Mouse (Mus musculus) kidney, adult 9 months (tissue): Measurements from ENCODE around the gene Zbed4.
"Not testable (repeated sequence)": the region's sequence is repeated elsewhere in the genome, so short reads cannot be mapped to it uniquely, and the experiment has no call there.

Experiments
- DNase-seq: peaks from one replicate; pipeline ENCODE4 v3.0.0; 2022

Zbed4 gene

GRCm38 (mm10) chr15:88813262-88813661 lies 61.8 kb downstream of the Zbed4 start:
- no peak for DNase-seq

- DNase-seq, result not testable (repeated sequence)
These were observed 62.4 kb downstream of the Zbed4 start for GRCm38 (mm10) chr15:88813873-88814272.

- DNase-seq, result no peak
These were observed 63.1 kb downstream of the Zbed4 start for GRCm38 (mm10) chr15:88814411-88815047.

DNA sequence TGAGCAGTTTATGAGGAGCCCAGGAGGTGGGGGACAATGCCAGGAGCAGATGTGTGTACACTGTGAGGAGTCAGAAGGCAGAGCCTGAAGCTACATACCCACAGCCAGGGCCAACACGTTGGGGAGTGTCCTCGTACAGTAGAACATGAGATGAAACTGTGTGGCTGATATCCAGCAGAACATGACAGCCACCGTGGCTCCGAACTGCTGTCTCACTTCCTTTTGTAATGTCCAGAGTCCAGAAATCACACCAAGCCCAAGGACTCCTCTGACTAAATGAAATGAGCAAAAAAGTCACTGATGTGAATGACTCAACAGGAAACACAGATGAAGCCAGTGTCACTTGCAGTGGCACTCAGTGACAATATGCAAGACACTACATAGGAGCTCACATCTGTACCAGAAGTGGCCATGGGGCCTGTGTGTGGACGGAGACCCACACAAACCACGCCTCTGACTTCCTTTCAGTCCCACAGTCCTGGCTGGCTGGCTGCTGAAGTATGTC lies 63.8 kb downstream of the Zbed4 start:
- no peak for DNase-seq

GRCm38 (mm10) chr15:88819026-88819905 lies 67.8 kb downstream of the Zbed4 start, which contains the start of the genes Alg12 and Creld2:
TSS of gene Alg12 (minus strand) at chr15:88819318.
TSS of gene Creld2 (plus strand) at chr15:88819646.
- peak; percentile 100 for DNase-seq

GRCm38 (mm10) chr15:88819906-88820303 lies 68.4 kb downstream of the Zbed4 start:
- no peak for DNase-seq

GRCm38 (mm10) chr15:88821403-88821802 lies 69.9 kb downstream of the Zbed4 start:
- DNase-seq, result no peak

DNA sequence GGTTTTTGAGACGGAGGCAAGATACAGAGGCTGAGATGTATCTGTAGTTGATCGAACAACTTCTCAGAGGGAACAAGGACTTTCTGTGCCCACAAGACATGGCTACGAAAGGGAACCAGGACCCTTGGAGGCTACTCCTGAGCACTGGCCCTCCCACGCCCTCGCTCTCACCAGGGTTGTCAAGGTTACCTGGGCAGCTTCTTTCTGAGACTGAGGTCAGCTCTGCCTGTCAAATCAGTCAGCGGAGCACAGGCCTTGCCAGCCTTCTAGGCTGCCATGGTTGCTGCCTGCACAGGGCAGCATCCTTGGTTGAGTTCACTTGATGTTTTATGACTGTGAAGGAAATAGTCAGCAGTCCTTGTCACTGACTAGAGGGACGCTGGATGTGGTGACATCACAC lies 71.1 kb downstream of the Zbed4 start:
- DNase-seq, result no peak

GRCm38 (mm10) chr15:88823376-88823775 lies 71.9 kb downstream of the Zbed4 start:
- no peak for DNase-seq

DNA sequence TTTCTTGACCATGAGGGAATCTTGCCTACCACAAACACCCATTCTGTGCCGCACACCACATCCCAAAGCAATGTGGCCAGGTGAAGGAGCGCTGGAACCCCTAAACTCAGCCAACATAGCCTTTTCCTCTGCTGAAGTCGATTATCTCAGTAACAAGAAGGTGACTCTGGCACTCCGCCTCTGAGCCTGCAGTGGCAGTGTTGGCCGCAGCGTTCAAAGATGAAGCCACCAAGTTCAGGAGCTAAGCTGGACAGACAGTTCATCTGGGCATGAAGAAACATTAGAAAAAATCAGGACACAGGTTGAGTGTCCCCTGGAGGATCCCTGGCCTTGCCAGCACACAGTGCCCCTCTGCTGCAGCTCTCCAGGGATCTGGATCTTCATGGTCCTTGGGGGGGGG lies 76.0 kb downstream of the Zbed4 start:
- DNase-seq, result no peak

DNA sequence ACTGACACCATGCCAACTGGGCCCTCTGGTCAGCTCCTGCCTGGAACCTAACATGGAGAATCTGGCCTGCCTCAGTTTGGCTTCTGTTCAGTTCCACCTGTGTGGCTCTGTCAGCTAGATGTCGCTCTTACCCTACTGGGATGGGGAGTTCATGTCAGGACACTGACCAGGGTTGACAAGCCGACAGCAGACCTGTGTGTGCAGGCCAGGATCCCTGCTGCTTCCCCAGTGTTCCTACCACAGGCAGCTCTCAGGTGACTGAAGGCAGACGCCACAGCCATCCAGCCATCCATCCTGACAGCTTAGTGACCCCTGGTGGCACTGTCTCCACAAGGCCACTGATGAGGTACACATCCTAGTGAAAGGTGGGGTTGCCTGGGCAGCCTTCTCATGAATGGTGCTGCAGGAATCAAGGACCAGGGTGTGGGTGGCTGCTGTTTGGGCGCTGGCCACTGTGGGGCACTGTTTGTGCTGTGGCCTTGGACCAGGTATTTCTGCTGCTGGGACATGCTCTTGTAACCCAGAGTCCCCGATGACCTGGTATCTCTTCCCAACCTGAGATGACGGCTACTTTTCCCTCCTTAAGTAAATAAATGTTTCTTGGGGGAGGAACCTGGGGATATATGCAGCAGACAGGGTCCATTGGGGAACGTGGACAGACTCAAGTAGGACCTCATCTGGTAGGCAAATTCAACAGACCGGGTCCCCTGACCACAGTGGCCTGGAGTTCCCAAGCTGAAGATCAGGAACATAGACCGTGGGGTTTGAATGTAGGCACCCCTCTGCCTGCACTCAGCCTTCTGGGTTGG lies 76.7 kb downstream of the Zbed4 start:
- peak; percentile 92 for DNase-seq

GRCm38 (mm10) chr15:88828800-88829705 lies 77.6 kb downstream of the Zbed4 start:
- DNase-seq, result peak; percentile 95

DNA sequence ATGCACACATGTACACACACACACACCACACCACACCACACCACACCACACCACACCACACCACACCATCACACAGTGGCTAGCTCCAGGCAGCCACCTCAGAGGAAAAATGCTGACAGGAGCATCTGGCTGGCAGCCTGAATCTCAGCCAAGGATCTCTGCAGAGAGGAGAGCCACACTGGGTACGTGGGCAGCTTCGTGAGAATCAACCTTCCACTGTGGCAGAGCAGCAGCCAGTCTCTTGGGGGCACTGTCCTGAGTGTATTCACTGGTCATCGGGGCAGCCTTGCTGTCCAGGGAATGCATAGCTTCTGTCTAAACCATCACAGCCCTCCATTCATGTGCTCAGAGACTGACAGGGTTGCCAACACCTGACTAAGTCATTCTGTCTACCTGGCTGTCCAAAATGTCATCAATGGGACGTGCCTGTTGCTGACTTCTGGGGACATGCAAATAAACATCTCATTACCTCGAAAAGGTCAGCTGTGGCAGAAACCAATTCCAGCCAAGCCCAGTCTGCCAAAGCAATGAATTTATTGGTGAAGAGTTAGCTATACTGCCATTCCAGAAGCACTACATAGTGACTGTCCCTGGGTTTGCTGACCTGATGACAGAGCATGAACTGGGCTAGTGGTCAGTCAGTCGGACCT lies 78.5 kb downstream of the Zbed4 start:
- DNase-seq, result peak; percentile 82

GRCm38 (mm10) chr15:88830696-88831095 lies 79.2 kb downstream of the Zbed4 start:
- peak; percentile 56 for DNase-seq

DNA sequence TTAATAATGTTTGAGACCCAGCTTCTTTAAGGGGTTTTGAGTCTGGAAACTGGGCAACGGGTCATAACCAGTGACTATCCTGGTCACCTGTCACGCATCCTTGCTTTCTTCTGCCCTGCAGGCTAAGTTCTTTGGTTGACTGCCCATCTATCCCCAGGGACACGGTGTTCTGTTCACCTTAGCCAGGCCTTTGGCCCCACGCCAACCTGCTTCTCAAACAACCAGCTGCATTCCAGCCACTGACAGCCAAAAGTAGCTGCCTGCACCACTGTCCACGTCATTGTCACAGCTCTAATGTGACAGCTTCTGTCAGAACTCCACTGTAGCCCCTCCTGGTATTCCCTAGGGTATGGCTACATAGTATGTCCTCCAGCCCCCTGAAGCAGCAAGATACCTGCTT lies 80.0 kb downstream of the Zbed4 start:
- DNase-seq, result peak; percentile 99

DNA sequence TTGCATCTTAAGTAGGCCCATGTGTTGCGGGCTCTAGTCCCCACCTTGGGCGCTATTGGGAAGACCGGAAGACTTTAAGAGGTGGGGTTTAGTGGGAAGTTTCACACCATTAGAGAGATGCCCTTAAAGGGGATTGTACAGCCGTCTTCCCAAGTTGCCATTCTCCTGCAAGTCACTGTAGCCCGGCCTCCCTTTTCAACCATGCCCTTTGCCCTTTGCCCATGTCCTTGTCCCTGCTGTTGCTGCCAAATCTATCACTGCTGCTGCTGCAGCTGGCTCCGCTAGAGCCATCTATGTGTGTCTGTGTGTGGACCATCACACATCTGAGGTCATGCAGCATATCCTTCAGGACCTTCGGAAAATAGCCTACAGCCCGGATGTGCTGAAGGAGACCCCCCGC lies 81.1 kb downstream of the Zbed4 start:
- DNase-seq, result peak; percentile 86
